Mouse (Mus musculus): ENCODE measurements at regions not wholly inside any gene's neighbourhood (a gene's known extent, or its start where the extent isn't known, plus 50 kb on each side); places are given as distances from the start of the nearest gene placed in this dataset.

DNA sequence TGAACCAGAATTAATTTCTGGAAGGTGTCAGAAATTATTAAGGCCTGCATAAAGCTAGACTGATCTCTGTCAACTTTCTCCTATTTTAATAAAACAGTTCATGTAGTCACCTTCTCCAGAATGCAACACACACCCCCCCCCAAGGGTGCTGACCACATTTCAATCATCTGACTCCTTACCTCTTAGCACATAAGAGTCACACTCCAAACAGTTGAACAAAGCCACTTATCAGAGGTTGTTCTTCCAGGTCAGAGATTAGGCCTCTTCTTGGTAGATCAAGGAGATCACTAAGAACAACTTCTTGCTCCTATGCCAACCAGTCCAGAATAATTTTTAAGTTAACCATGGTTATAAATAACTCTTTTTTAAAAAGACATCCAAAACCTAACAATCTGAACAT, 86.0 kb upstream of the 2610301B20Rik start:
- Histone ChIP-seq H3K9ac (no peak overlapping the region), H3K36me3 (no peaks in the 10 kb centered on the region), H3K4me3 (no peak overlapping the region), H3K9me3 (no peaks in the 10 kb centered on the region), H3K4me2 (no peak overlapping the region), H3K27ac (no peak overlapping the region), H3K4me1 (no peaks in the 10 kb centered on the region), H3K27me3 (no peaks in the 10 kb centered on the region)
- no peak for ATAC-seq (ENCODE audit: insufficient number of reproducible peaks, low FRiP score, low TSS enrichment, low read depth)

DNA sequence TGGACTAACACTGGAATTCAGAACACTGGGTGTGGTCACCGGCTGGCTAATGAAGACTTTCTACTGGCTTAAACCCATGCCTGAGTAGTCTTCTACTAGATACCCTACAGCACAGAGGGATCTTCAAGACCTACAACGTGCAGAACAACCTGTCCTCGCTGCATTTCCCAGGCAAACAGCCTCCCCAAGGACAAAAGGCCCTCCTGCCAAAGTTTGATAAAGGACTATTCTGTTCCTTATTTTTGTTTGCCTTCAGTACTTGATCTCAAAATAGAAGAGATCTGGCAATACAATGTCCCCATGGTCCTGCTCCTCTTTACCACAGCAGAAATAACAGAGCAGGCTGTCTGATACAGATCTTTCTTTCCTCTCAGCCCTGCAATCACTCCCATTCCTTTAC, 85.2 kb upstream of the 2610301B20Rik start:
- Histone ChIP-seq H3K36me3 (no peaks in the 10 kb centered on the region), H3K27ac (no peak overlapping the region), H3K9ac (no peak overlapping the region), H3K4me2 (no peak overlapping the region), H3K4me1 (0 out of 2 replicates have a peak, but pooled peaks cover under 1% of the 10 kb centered on the region), H3K9me3 (no peaks in the 10 kb centered on the region), H3K27me3 (no peaks in the 10 kb centered on the region), H3K4me3 (no peak overlapping the region)
- ATAC-seq (ENCODE audit: insufficient number of reproducible peaks, low FRiP score, low TSS enrichment, low read depth): no peak
- WGBS: 70% methylated on average over 3 of the region's 3 CpGs

DNA sequence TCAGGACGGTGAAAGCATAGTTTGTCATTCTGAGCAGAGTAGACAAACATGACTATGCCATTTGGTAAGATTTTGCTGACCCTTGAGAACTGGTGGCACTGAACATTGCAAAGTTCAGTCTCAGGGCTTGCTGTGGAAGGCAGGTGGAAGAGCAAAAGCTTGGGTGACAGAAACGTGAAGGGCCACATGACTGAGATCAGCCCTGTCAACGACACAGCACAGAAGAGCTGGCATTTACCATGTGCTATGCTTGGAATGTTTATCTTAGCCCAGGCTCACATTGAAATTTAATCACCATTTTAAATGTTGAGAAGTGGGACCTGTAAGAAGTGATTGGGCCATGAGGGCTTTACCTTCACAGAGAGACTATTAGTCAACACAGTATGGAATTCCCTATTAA, 81.7 kb upstream of the 2610301B20Rik start:
- no peak overlapping the region for H3K9ac ChIP-seq
- H3K27ac ChIP-seq: no peak overlapping the region
- 0 out of 2 replicates have a peak, but pooled peaks cover 2% of the 10 kb centered on the region for H3K4me1 ChIP-seq
- no peaks in the 10 kb centered on the region for H3K9me3 ChIP-seq
- no peaks in the 10 kb centered on the region for H3K27me3 ChIP-seq
- H3K4me2 ChIP-seq: no peak overlapping the region
- H3K4me3 ChIP-seq: no peak overlapping the region
- no peak for ATAC-seq (ENCODE audit: insufficient number of reproducible peaks, low FRiP score, low TSS enrichment, low read depth)
- 49% methylated on average over 3 of the region's 3 CpGs for WGBS
- no peaks in the 10 kb centered on the region for H3K36me3 ChIP-seq

DNA sequence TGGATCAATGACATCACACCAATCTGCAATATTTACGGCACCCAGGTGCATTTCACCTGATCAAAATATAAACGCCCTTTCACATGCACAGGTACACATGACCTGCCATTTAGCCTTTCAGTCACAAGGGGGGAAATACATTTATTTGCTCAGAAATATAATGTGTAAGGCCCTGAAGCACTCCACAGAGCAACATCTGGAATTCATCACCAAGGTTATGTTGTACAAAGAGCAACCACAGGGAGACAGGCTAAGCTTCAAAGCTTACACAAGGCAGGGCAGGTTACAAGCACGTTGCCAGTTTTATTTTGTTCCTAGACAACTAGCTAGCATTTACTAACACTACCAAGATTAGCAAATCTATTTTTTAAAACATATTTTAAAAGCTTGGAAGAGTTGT, 79.8 kb upstream of the 2610301B20Rik start:
- H3K4me1 ChIP-seq: 0 out of 2 replicates have a peak, but pooled peaks cover 2% of the 10 kb centered on the region
- H3K4me3 ChIP-seq: no peak overlapping the region
- no peak overlapping the region for H3K4me2 ChIP-seq
- H3K27ac ChIP-seq: no peak overlapping the region
- no peaks in the 10 kb centered on the region for H3K27me3 ChIP-seq
- no peak overlapping the region for H3K9ac ChIP-seq
- no peaks in the 10 kb centered on the region for H3K36me3 ChIP-seq
- no peaks in the 10 kb centered on the region for H3K9me3 ChIP-seq
- 32% methylated on average over 3 of the region's 3 CpGs for WGBS
- no peak for ATAC-seq (ENCODE audit: insufficient number of reproducible peaks, low FRiP score, low TSS enrichment, low read depth)

DNA sequence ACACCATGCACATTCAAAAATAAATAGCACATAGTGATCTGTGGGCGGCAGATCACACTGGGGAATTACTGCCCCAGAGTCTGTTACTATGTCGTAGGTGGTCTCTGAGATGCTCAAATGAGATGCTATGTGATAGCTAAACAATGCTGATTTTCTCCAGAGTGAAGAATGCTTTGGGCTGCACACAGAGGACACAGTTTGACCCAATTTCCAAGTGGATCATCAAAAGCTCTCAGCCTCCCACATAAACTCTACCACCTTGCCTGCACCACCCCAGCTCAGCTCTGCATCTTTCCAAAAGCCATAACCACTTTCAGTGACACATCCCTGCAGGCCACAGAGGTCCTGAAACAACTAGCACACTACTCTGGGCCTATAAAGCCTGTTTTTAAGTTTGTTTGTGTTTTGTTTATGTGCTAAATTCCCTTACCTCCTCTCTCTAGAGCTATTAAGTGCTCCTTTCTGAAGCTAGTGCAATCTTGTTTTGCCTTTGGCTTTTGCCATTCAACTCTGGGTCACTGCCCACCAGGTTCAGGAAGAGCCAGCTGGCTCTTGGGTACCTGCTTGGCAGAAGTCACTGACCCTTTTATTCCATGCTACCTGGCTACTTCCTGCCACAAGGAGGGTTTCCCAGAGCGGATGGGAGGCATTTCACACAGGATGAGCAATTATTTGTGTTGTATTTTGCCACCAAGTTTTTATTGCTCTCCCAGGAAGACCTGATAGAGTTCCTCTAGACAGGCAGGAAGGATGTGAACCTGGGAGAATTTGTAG, 73.3 kb upstream of the 2610301B20Rik start:
- no peak for ATAC-seq (ENCODE audit: insufficient number of reproducible peaks, low FRiP score, low TSS enrichment, low read depth)
- H3K4me2 ChIP-seq: no peak overlapping the region
- H3K4me3 ChIP-seq: no peak overlapping the region
- no peaks in the 10 kb centered on the region for H3K27me3 ChIP-seq
- WGBS: 75% methylated on average over 3 of the region's 3 CpGs
- H3K36me3 ChIP-seq: no peaks in the 10 kb centered on the region
- H3K9ac ChIP-seq: no peak overlapping the region
- H3K9me3 ChIP-seq: no peaks in the 10 kb centered on the region
- H3K27ac ChIP-seq: no peak overlapping the region
- H3K4me1 ChIP-seq: no peaks in the 10 kb centered on the region

DNA sequence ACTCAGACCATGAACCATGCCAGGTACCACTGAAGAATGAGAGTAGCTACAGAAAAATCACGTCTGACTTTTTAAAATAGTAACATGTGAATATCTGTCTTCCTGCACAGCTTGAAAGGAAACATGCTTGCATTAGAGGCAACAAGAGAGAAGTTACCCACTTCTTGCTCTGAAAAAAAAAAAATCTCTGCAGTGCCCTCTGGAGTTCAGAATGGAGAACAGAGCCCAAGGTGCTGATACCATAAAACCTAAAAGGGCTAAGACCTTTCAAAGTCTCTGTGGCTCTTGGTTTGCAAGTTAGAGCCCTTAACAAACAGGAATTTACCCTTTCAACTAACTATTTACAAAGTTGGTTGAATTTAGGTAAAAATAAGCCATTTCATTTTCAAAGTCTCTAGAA, 69.6 kb upstream of the 2610301B20Rik start:
- WGBS: 16% methylated on average over 1 of the region's 1 CpGs
- Histone ChIP-seq H3K36me3 (no peaks in the 10 kb centered on the region), H3K27me3 (no peaks in the 10 kb centered on the region), H3K4me3 (no peak overlapping the region), H3K9me3 (no peaks in the 10 kb centered on the region), H3K27ac (no peak overlapping the region), H3K4me1 (no peaks in the 10 kb centered on the region), H3K9ac (no peak overlapping the region), H3K4me2 (no peak overlapping the region)
- ATAC-seq (ENCODE audit: insufficient number of reproducible peaks, low FRiP score, low TSS enrichment, low read depth): no peak

DNA sequence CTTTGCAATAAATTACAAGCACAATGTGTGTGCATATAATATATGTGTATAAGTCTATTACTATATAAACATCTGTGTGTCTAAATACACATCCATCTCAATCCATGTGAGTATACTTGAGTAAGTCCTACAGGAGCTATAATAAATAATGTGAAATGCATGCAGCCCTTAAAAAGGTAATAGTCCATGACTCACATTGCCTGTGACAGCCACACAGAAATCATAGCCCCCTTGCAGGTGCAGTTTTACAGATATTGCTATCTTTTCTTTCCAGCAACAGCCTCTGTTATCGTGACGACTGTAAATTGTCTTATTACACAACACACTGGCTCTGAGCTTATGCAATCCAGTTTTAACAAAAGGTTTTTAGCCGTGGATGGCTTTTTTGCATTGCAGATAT, 67.0 kb upstream of the 2610301B20Rik start:
- no peak for ATAC-seq (ENCODE audit: insufficient number of reproducible peaks, low FRiP score, low TSS enrichment, low read depth)
- Histone ChIP-seq H3K4me1 (no peaks in the 10 kb centered on the region), H3K4me3 (no peak overlapping the region), H3K9me3 (no peaks in the 10 kb centered on the region), H3K36me3 (no peaks in the 10 kb centered on the region), H3K4me2 (no peak overlapping the region), H3K27me3 (no peaks in the 10 kb centered on the region), H3K27ac (no peak overlapping the region), H3K9ac (no peak overlapping the region)
- WGBS: 57% methylated on average over 3 of the region's 3 CpGs

DNA sequence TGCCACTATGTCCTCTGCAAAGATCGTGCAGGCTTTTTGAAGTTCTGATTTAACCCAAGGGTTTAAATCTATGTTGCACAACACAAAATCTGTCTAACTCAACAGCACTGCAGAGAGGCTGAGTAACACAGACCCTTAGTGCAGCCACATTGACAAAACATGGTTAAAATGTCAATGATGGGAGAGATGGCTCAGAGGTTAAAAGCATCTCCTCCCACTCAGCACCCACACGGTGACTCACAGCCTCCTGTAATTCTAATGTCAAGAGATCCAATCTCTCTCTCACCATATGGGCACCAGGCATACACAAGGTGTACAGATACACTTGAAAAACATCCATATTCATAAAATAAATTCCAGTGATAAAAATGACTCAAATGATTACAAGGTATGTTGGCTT, 61.4 kb upstream of the 2610301B20Rik start:
- ATAC-seq (ENCODE audit: insufficient number of reproducible peaks, low FRiP score, low TSS enrichment, low read depth): no peak
- WGBS: 81% methylated on average over 2 of the region's 2 CpGs

More for the DNA sequence above, 61.4 kb upstream of the 2610301B20Rik start:
- Histone ChIP-seq H3K9me3 (no peaks in the 10 kb centered on the region), H3K4me3 (no peak overlapping the region), H3K27me3 (no peaks in the 10 kb centered on the region), H3K9ac (no peak overlapping the region), H3K27ac (no peak overlapping the region), H3K36me3 (no peaks in the 10 kb centered on the region), H3K4me1 (no peaks in the 10 kb centered on the region), H3K4me2 (no peak overlapping the region)
